Mouse (Mus musculus) MEL-GATA-1-ER (cell line): ENCODE measurements around the gene Crb2.

ENCODE experiments used
- DNase-seq: peaks from one replicate; pipeline ENCODE4 v3.0.0-alpha.2; 2012; ENCODE audit warnings: low read depth; ENCODE audit errors: extremely low read depth

Crb2 gene

DNA sequence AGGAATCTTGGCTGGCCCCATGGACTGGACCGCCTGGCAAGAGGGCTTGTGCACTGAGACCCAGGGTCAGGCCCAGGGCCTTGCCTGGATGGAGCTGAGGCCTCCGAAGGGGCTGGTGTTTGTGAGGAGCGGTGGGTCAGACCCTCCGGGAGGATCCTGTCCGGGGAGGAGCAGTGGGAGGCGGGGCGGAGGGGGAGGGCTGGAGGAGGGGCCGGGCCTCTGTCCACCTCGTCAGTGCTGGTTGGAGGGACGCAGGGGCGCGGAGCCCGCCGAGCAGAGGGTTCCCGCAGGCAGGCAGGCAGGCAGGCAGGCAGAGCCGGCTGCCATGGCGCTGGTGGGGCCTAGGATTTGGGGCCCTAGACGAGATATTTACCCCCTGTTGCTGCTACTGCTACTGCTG is at the start of gene Crb2:
Gene Crb2, plus strand, starts transcription at position 234 of the 400 bp plus-strand sequence.
- no peak for DNase-seq

DNA sequence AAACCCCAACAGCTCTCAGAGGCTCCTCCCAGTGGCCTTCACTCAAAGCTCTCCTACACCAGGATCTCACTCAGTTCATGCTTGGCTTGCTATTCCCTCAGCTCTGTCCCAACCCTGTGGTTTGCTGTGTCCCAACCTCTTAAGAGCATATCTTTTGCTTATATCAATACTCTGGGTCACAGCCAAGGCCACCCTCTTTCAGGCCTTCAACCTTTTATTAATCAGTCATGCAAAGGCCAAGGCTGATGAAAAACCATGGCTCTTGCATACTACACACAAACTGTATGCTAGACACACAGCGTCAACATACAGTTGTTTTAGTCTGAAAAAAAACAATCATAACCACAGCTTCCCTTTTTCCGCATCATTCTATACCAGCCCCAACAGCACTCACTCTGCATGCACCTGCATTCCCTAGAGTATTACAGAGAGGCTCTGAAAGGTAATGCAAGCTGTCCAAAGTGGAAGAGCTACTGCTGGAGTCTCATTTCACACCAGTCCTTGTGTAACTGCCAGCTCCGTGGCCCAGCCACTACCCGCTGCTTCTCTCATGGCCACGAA is 44.7 kb upstream of the Crb2 start:
- DNase-seq: peak; percentile 40

GRCm38 (mm10) chr2:37734979-37735806 is 40.9 kb upstream of the Crb2 start:
- no peak for DNase-seq

DNA sequence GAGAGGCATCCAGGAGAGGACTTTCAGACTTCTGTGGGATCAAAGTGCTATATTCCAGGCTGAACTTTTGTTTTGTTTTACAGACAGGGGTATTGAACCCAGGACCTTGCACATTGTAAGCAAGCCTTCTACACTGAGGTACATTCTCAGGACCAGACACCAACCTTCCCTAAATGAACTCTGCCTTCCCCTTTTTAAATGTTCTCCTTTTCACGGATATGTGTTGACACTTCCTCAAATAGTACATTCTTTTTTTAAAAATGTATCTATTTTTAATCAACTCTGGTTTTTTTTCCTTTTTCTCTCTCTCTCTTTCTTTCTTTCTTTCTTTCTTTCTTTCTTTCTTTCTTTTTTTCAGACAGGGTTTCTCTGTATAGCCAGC is 40.3 kb upstream of the Crb2 start:
- peak; percentile 77 for DNase-seq

- DNase-seq: no peak
Observed at GRCm38 (mm10) chr2:37741806-37742554, 34.1 kb upstream of the Crb2 start.

DNA sequence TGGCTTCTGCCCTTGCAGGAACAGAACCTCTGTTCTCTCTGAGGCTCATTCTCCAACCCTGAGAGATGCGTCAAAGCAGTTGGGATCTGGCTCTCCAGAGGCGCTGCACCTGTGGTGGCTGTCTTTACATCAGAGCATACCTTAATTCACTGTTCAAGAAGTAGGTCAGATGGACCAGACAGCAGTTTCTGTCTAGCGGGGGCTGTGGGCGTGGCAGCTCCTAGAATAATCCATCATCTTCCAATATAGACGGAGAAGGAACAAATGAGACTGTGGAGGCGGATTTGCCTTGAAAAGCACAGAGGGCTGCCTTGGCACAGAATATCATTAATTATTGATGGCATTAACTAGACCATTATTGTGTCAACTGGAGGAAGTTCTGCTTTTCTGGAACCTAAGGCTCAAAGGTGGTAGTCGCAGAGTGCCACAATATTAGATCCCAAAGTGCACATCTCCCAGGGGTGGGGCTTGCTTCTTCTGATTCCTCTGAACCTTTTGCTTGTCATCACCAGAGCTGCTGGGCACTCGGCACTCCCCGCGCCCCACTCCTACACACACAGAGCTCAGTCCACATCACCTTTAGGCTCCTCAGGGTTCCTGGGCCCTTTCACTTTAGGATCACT is 31.2 kb upstream of the Crb2 start:
- DNase-seq: no peak

DNA sequence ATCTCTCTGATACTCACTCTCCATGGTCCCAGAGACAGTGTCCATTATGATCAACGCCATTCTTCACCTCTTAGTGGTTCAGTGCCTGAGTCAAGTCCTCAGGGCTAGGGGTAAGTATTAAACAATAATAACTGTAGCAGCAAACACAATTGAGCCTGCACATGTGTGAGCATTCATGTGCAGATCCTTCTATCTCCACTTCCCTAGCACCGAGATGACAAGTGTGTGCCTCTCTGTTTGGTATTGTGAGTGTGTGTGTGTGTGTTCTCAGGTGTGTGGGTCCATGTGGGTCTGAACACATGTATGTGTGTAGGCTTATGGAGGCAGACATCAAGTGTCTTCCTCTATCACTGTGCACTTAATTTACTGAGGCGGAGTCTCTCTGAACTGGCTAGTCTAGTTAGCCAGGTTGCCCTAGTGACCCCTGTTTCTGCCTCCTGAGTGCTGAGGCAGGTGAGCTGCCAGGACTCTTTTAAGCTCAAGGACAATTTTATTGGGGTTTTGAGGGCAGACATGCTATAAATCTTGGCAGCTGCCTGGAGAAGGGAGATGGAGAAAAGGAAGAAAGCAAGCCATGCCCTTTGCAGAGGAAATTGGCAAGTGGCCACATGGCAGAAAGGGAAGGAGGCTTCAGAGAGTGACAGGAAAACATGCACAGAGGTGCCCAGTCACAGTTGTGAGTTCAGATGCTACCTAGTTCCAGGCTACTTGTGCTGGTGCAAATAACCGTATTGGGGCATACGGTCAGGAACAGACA is 29.6 kb upstream of the Crb2 start:
- no peak for DNase-seq

DNA sequence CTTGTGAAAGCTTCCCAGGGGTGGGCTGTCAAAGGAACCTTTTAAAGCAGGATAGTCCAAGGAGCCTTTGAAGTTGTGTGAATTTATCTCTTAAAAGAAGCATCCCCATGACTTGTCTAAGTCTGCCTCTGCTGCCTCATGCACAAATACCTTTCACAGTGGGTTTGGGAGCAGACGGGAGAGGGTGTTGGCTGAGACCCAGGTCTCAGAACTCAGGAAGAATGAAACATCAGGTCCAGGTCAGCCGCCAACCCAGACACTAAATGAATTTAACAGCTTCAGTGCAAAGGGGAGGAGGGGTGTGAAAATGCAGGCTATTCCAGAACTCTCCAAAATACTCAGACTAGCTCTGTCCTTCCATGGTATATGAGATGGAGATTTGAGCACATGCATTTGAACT is 28.1 kb upstream of the Crb2 start:
- no peak for DNase-seq

- DNase-seq: no peak
Observed at GRCm38 (mm10) chr2:37748442-37749066, 27.5 kb upstream of the Crb2 start.

DNA sequence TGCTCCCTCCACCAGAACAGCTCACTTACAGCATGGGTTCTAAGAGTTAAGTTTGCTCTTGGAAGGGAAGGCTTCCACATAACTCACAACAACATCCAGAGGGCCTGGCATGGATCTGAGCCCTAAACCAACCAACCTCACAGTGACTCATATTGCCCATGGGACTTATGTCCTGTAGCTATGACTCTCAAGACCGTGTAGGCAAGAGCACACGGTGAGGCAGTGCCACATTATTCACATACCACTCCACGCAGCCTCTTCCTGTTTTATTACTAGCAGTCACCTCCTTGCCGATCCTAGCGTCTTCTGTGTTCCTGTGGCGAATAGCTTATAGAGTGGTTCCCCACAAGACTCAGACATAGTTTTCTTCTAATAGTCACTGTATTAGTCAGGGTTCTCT is 26.7 kb upstream of the Crb2 start:
- no peak for DNase-seq

DNA sequence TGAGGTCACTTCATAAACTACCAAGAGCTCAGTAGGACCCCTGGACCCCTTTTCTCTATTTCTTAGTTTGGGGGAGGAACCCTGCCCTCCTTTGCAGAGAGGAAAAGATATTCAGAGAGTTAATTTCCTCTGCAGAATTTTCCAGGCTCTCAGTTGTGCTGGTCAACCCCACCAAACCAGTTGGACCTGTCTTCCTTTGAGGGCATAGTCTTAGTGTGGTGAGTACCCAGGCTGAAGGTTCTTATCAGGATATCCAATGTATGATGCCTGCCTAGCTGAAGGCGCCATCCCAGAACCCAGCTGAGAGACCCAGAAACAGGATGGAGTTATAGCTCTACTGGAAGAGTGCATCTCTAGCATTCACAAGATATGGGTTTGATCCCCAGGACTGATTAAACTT is 24.9 kb upstream of the Crb2 start:
- DNase-seq: no peak

DNA sequence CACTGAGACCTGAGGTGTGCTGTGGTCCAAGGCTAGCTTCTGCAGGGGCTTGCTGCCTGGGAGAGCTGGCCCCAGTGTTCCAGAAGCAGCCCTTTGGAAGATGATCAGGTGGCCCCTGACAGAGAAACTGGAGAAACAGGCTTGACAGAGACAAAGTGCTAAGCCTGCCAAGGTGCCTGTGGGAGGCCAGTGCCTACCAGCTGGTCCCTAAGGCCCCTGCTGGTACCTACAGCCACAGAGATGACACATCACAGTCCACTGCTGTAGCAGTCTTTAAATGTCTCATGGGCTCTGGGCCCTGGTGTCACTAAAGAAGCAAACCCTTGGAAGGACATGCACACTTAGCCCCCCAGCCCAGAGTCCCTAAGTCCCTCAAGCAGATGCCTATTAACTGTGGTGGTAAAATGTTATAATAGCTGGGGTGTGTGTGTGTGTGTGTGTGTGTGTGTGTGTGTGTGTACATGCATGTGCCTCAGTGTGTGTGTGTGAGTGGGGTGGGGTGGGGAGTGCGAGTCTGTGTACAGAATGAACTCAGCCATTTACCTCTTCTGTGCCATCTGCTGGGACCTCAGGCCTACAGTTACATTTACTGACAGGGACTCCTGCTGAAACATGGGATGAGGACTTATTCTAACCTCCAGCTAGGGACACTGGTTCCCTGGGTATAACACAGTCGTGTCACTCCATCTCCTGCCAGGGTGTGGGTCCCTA is 19.7 kb upstream of the Crb2 start:
- no peak for DNase-seq

DNA sequence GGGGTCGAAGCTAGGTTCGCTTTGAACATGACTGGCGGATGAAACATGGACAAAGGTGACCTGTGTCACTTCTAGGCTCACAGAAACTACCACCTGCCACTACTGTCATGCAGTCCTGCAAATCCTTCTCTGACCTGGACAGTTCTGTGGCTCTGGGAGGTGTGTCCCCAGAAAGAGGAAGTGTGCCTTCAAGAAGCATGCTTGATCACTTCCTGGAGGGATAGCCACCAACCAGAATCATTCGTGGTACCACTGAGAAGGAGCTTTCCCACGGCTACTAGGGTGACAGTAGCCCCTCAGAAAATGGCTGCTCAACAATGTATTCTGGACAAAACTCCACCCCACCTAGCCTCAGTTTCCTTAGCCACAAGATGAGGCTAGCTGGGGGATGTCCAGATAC is 19.0 kb upstream of the Crb2 start:
- DNase-seq: peak; percentile 54

GRCm38 (mm10) chr2:37757784-37758183 is 18.3 kb upstream of the Crb2 start:
- no peak for DNase-seq

DNA sequence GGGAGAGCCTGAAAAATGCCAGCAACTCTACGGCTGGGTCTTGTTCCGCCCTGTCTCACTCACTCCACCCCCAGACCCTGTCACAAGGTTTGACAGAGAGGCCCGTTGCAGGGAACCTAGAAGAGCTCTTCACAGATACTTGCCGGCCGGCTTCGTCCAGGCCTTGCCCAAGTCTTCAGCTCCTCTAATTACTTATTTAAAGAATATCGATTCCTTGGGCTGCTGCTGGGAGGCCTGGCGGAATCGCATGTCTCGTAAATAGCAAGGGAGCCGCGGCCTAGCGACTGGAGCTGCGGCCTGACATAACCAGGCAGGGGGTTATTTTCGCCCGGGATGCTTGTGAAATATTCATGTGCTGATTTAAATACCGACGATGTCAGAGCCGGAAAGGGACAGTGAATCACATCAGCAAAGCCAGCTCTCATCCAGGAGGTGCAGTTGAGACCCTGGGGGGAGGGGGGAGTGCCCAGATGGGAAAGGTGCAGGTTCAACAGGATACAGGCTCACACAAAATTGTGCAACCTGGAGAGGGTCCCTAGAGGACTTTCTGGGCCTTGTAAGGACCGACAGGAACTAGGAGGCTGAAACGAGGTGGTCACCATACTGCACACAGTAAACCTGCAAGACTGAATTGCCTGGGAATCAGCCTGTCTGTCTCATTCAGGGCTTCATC is 17.6 kb upstream of the Crb2 start:
- no peak for DNase-seq

GRCm38 (mm10) chr2:37760633-37761032 is 15.4 kb upstream of the Crb2 start:
- DNase-seq: no peak

- DNase-seq: no peak
Observed at GRCm38 (mm10) chr2:37763638-37764037, 12.4 kb upstream of the Crb2 start.

- DNase-seq: no peak
Observed at GRCm38 (mm10) chr2:37764514-37764913, 11.5 kb upstream of the Crb2 start.

GRCm38 (mm10) chr2:37765082-37765483 is 11.0 kb upstream of the Crb2 start:
- DNase-seq: no peak
